Mouse (Mus musculus): ENCODE measurements around the gene Gm10300. TPM values are rescaled to one million over a fixed set of nuclear protein-coding genes. Genes with fewer than 3 reads are reported as not detected.

Gene Gm10300
- total RNA-seq, 2 experiments from 2014 or later, result not detected

DNA sequence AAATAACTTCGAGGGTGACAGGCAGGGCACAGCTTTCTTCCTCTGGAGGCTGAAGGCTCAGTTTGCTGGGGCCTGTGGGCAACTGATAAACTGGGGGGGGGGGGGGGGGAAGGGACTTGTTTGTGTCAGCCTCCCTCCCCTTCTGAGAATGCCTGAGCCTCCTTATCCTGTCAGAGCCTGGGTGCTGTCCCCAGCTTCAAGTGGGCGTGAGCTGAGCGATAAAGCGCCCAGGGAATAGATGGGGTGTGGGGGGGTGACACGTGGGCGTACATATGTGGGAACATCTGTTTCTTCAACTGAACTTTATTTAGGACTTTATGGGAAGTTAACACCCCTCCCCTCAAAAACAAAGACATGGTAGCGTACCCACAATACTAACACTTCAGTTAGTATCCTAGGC, 2.9 kb downstream of the Gm10300 start:
- DNase-seq (ENCODE audit: low spot score in 2 of 2), result peak in 1 of 2 experiments; percentile 21

DNA sequence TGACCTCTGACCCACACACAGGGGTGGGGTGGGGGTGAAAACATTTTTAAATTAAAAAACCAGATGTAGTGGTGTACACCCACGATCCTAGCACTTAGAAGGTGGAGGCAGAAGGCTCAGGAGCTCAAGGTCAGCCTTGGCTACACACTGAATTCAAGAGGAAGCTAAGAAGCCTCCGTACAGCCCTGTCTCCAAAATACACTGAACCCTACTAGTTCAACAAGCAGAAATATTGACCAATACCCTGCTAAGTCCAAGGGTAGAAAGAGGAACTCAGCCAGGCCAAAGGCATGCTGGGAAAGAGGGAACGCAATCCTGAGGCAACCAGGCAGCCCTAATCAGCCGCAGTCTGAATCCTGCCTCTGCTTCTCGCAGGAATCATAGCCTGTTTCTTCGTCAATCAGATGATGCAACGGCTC, 3.8 kb downstream of the Gm10300 start:
- DNase-seq (ENCODE audit: low spot score in 2 of 2), result no peak

DNA sequence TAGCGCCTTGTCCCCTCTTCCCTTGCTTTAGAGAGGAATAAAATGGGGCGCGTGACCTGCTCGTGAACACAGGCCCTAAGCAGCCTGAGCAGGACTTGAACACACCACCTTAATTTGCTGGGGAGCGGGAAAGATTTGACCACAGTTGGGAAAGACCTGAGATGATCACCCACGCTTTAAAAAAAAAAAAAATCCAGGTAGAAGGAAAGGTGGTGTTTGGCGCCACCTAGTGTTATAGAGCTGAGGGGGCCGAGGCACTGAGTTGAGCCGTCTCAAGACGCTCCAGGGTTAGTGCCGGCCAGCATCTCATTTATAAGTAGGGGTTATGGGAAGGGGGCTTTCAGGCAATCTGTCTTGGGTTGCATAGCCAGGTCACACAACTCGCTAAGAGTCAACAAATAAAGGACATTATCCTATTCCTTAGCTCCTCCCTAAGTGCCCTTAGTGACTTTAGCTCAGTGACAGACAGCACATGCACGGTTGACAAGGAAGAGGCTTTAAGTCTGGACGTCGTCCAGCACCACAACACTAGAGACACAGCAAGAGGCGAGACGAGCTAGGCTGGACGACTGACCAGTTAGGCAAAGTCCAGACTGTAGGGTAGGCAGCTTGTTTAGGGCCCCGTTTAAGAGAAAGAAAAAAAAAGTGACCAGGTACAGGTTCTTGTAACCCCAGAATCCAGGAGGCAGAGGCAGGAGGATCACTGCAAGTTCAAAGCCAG, 5.2 kb downstream of the Gm10300 start:
- DNase-seq (ENCODE audit: low spot score in 2 of 2), result peak; percentile 54 to 77

DNA sequence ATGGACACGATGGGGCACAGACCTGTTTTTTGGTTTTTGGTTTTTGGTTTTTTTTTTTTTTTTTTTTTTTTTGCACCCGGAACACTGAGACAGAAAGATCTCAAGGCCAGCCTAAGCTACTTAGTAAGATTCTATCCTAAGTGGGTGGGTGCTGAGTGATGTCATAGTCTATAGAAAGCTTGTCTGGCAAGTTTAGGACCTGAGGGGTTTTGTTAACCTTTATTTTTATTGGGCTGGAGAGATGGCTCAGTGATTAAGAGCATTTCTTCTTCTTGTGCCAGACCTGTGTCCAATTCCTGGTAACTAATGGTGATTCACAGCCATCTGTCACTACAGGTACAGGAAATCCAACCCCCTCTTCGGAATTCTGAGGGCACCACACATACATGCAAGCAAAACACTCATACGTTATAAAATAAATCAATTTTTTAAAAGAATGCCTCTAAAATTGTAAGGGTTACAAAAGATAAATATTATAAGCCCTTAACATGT, 6.0 kb downstream of the Gm10300 start:
- no peak for DNase-seq (ENCODE audit: low spot score in 2 of 2)

DNA sequence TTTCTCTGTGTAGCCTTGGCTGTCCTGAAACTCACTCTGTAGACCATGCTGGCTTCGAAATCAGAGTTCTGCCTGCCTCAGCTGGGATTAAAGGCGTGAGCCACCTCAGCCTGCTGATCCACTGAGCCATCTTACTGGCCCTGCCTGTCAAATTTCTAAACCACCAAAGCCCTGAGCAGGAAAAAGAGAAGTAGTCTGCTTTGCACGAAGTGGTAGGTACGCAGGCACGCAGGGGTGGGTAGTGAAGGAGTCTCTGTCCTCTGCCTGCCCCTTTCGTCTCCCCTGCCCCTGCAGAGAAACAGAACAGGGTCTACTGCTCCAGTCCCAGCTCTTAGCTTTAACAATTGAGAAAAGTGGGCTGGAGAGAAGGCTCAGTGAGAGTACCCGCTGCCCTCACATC, 10.6 kb downstream of the Gm10300 start:
- DNase-seq (ENCODE audit: low spot score in 2 of 2), result no peak

DNA sequence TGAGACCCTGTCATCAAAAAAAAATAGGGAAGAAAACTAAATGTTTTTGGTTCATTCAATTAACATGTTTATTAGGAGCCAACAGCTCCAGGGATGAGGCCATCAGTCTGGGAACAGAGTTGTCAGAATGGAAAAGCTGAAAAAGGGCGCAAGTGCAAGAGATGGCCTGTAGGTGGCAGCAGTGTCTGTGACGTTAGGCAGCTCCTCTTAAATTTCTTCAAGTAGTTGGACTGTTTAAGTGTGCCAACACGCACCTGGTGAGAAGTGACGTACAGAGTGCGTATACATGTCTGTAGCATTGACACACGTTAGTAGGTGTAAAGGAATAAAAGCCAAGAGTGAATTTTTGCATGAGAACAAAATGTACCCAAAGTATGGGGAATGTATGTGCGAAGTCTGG, 14.4 kb downstream of the Gm10300 start:
- peak; percentile 68 to 72 for DNase-seq (ENCODE audit: low spot score in 2 of 2)

DNA sequence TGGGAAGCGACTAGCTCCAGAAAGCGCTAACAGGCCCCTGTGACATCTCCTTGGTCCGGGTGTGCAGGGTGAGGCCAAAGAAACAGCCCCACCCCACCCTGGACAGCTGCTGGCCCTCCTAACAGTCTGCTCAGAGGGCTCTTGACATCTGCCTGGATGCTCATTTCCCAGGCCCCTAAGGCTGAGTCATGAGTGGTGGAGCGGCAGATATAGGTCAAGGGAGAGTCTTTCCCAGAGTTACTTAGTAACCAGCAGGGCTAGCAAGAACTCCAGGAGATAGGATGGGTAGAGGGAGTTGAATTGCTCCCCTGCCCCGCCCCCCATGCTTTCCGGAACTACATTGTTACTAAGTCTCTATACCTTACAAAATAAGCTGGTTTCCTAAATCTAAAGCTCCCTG, 18.6 kb downstream of the Gm10300 start:
- DNase-seq (ENCODE audit: low spot score in 2 of 2), result no peak

DNA sequence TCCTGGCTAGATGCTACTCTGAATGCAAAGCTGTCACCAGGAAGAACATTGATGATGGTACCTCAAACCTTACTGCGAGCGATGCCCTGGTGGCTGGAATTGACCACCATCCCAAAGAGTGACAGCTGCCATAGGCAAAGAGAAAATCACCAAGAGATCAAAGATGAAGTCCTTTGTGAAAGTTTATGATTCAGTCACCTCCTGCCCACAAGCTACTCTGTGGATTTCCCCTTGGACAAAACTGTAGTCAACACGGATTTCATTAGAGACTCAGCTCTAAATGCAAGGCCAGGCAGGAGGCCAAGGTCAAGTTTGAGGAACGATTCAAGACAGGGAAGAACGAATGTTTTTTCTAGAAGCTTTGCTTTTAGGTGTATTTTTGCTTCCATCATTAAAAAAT, 19.4 kb downstream of the Gm10300 start:
- no peak for DNase-seq (ENCODE audit: low spot score in 2 of 2)

DNA sequence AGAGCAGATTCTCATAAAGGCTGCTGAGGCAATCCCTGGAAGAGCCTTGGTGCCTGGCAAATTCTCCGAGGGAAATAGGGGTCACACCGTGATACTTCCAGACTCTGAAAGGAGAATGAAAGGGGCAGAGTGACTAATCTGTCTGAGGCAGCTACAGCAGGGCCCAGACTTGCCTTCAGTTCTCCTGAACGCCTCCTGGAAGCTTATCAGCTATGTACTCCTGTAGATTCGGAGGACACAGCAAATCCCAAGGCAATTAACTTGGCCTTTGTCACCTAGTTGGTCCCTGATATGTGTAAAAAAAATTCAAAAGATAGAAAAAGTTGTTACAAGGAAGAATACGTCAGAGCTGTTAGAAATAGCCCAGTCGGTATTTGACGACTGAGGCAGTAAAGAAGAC, 20.5 kb downstream of the Gm10300 start:
- DNase-seq (ENCODE audit: low spot score in 2 of 2), result no peak

DNA sequence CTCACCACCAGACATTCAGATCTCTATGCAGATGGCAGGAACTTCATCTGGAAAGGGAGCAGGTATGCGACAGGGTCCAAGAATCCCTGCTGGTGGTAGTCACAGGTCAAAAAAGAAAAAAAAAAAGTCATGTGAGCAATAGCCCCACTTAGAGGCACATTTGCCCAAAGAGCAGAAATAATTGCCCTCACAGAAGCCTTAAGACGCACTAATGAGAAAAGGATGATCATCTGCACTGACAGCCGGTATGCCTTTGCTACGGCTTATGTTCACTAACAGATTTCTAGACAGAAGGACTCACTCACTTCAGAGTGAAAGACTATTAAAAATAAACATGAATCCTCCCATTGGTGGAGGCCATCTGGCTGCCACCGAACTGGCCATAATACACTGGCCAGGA, 25.1 kb downstream of the Gm10300 start:
- DNase-seq (ENCODE audit: low spot score in 2 of 2), result no peak

DNA sequence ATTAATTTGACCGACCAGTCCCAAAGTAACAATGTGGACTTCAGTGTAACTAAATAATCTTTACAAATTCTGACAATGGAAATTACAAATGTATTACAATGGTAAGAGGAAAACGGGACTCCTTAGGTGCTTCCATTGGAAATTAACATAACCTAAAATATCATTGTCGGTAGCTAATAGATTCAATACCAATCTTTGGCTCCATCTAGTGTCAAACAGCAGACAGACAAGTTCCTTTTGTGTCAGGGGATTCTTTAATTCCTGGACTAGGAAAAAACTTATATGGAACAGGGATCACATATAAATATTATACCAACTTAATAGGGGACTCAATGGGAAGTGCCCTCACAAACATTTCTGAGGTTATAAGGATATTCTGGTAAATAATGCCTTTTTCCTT, 26.7 kb downstream of the Gm10300 start:
- no peak for DNase-seq (ENCODE audit: low spot score in 2 of 2)

DNA sequence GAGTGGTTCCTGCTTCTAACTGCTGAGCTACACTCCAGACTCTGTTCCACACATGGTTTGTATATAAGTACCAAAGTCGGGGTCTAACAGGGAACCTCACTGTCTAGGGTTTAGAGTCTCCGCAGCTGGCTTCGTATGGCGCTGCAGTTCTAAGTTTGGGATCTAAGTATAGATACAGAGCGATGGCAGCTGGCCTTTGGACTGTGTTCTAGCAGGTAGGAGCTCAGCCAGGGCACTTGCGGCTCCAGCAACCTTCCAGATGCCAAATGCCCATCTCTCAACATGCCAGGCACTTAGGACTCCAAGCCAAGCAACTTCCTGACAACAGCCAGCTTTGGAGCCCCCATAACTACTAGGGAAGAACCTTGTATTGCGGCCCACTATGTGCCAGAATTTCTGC, 33.7 kb downstream of the Gm10300 start:
- DNase-seq (ENCODE audit: low spot score in 2 of 2), result no peak

DNA sequence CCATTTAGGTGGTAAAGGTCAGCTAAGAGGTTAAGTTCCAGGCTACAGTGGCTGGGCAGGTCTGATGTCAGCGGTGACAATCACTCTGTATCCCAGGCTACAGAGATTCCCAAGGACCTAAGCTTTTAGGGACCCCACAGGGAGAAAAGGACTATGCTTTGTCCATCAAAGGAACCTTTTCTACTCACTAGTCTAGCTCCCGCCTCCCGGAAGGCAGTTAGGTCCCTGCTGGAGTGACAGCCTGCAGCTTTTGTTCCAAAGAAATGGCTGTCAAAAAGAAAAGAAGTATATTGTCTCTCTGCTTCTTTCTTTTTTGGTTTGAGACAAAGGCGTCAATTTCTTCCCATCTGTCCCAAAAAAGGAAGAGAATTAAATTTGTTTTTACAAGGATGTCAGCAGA, 36.7 kb downstream of the Gm10300 start:
- DNase-seq (ENCODE audit: low spot score in 2 of 2), result no peak

DNA sequence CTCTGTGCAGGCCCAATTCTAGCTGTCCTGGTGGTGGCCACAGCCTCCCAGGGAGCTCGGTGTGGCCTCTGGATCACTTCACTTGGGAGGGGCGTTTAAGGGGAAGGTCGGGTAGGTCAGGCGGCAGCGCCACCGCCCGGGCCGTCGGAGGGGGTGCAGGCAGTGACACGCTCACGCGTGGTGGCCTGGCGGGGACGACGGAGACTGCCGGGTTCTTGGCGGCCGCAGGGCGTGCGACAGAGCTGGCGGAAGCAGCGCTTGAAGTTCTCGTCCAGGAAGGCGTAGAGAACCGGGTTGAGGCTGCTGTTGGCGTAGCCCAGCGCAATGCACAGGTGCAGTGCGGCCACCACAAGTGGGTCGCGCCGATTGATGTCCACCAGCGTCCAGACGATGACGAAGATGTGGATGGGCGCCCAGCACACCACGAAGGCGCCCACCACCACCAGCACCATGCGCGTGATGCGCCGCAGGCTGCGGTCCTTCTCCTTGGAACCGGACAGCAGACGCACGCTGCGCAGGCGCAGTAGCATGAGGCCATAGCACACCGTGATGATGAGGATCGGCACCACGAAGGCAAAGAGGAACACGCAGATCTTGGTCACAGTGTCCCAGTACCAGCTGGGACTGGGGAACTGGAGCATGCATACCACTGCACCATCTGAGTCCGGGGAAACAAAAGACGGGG, 39.1 kb downstream of the Gm10300 start:
- no peak for DNase-seq (ENCODE audit: low spot score in 2 of 2)

DNA sequence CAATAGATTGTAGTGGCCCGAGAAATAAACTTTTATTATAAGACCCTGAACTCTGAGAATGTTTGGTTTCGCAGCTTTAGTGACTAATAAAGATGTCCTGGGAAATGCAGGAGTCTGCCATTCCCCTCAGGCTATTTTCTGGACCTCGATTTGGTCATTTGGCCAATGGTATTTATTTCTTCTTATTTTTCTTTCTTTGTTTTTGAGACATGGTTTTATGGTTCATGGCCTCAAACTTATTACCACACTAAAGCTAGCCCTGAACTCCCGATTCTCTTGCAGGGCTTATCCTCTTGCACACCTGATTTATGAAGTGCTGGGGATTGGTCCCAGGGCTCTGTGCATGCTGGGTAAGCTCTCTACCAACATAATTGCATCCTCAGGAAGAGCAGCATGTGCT, 41.8 kb downstream of the Gm10300 start:
- no peak for DNase-seq (ENCODE audit: low spot score in 2 of 2)

DNA sequence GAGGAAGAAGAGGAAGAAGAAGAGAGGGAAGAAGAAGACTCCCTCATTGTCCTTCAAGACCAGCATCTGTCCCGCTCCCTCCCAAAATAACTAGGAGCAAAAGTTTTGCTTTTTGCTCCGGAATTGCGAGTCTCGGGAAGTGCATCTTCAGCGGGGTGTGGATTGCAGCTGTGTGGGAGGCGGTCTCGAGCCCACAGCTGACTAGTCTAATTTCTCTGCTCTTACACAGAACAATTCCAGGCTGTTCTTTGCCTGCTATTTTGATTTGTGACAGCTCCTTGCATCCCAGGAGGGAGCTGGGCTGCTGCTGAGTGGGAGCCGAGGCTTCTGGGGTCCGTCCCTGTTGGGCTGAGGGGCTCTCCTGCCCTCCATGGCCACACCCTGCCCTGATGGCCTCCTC, 45.1 kb downstream of the Gm10300 start:
- peak; percentile 15 to 52 for DNase-seq (ENCODE audit: low spot score in 2 of 2)

DNA sequence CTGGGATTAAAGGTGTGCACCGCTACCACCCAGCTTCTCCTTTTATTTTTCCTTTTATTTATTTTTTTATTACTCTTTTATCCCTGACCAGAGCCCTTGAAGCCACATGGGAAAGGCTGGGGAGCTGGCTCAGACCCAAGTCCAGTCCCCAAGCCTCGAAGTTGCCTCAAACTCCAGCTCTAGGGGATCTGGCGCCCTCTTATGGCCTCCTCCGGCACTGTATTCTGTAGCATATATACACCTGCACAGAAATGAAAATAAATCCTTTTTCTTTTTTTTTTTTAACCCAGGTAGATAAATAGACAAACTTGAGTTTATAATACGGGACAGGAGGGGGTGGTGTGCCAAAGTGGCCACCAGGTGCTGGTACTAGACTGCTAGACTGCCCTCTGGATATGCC, 47.2 kb downstream of the Gm10300 start:
- no peak for DNase-seq (ENCODE audit: low spot score in 2 of 2)

DNA sequence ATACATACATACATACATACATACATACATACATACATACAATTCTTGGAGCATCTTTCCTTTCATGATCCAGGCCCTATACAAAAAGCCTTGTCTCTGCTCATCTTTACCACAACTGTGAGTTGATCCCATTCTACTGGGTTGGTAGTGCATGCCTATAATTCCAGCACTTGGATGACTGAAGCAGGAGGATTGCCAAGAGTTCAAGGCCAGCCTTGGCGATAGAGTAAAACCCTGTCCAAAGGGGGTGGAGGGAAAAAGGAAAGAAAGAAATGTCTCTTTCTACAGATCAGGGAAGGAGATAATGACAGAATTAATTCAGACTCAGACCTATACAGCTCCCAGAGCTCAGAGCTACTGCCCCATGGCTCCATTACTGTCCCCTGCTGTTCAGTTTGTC, 48.7 kb downstream of the Gm10300 start:
- DNase-seq (ENCODE audit: low spot score in 2 of 2), result no peak

Other genes starting within 250 kb of the Gm10300 start
- 10 to 100 TPM; 33.2 to 47.6 TPM for gene Ptpru, start 236.4 kb upstream of the Gm10300 start, total RNA-seq (2021)
- 10 to 100 TPM; 28.9 to 31.7 TPM for gene Mecr, start 231.2 kb upstream of the Gm10300 start, total RNA-seq (2021)
- 10 to 100 TPM; 67.1 to 68.0 TPM for gene Srsf4, start 201.1 kb upstream of the Gm10300 start, total RNA-seq (2021)
- gene Tmem200b, start 152.9 kb upstream of the Gm10300 start, total RNA-seq (2021), result 10 to 100 TPM in 1 of 2 experiments, 1 to 10 TPM in 1; 8.4 to 13.5 TPM
- 10 to 100 TPM; 39.0 TPM for gene Epb41, start 624 bp downstream of the Gm10300 start, total RNA-seq (2021)
- gene Oprd1, start 69.8 kb downstream of the Gm10300 start, total RNA-seq (2021), result 10 to 100 TPM; 21.6 TPM
- gene Ythdf2, start 137.6 kb downstream of the Gm10300 start, total RNA-seq (2021), result 10 to 100 TPM; 45.0 to 48.1 TPM
- 10 to 100 TPM; 22.1 to 22.8 TPM for gene Gmeb1, start 186.9 kb downstream of the Gm10300 start, total RNA-seq (2021)
- gene Taf12, start 199.7 kb downstream of the Gm10300 start, total RNA-seq (2021), result 10 to 100 TPM; 23.1 to 24.5 TPM
- gene Rab42, start 228.7 kb downstream of the Gm10300 start, total RNA-seq (2021), result 1 to 10 TPM; 1.9 to 2.7 TPM

All from left cerebral cortex, adult 18-20 months (tissue).